Mouse (Mus musculus) olfactory bulb, adult 2 months (tissue): Measurements from ENCODE around the gene Ccdc24.

Source experiments
- CTCF ChIP-seq: fragments of 200-500 bp; IDR thresholded peaks from 2 replicates; pipeline ENCODE4 v1.5.1; 2012; ENCODE audit warnings: low read depth, mild to moderate bottlenecking, low read length, moderate library complexity; ENCODE audit not compliant: insufficient read depth
- POLR2A ChIP-seq: fragments of 200-500 bp; IDR thresholded peaks from 2 replicates; pipeline ENCODE4 v1.6.1; 2012; ENCODE audit warnings: mild to moderate bottlenecking, low read depth, low read length, moderate library complexity; ENCODE audit not compliant: insufficient read depth

- TF ChIP-seq CTCF (no peak), POLR2A (no peak)
These were observed at the start of gene Ccdc24 for GRCm38 (mm10) chr4:117872471-117872886.
